Mouse (Mus musculus) brain, embryonic 14.5 days (tissue): Measurements from ENCODE around the gene Sh2d5.

Experiments
- CTCF ChIP-seq: fragments of 200-500 bp; IDR thresholded peaks from 2 replicates; pipeline ENCODE4 v1.5.1; 2012; ENCODE audit warnings: inconsistent platforms, mild to moderate bottlenecking, moderate library complexity, borderline replicate concordance; ENCODE audit not compliant: insufficient read depth, insufficient read length; ENCODE audit errors: extremely low read depth
- POLR2A ChIP-seq: fragments of 200-500 bp; IDR thresholded peaks from 2 replicates; pipeline ENCODE4 v1.6.1; 2012; ENCODE audit warnings: mild to moderate bottlenecking, inconsistent platforms, borderline replicate concordance; ENCODE audit not compliant: poor library complexity, insufficient read depth, insufficient read length, severe bottlenecking; ENCODE audit errors: extremely low read depth

GRCm38 (mm10) chr4:138304340-138305104, 54.3 kb downstream of the Sh2d5 start, which contains the start of gene Ddost:
- TF ChIP-seq POLR2A = peak; percentile 81; the same call in 1 of the 2 replicates
- no peak for TF ChIP-seq CTCF
